In genomic region chr13:26940436-26940835, GRCm38 (mm10) we compare ENCODE assay signal across 28 mouse cellular contexts.
DNase-seq lines count a peak whose midpoint lies in the region; TF ChIP-seq lines count a peak whose summit lies in the region.
"Had no signal": no experiment of that assay in that cellular context is flagged by ENCODE, and none has a peak within 500 bp of the region (broad histone marks: within the 10 kb centered on the region; RNA-seq: fewer than 3 reads in every experiment).

No protein-coding gene starts in this region.

- no peaks in the 10 kb centered on the region for H3K79me2 ChIP-seq in C2C12 (ENCODE audit: control insufficient read depth, insufficient read depth)

- DNase-seq in heart, adult 11 months, result peak; percentile 90
- DNase-seq in heart, postnatal 25 days (ENCODE audit: low spot score), result no peak
- peak; percentile 6 for DNase-seq in kidney, postnatal 14 days
- DNase-seq in kidney, adult 18-20 months, result no peak
- no peak for DNase-seq in layer of hippocampus, adult 9-11 months
- DNase-seq in neural tube, embryonic 10.5 days (ENCODE audit: extremely low spot score, low spot score), result no peak
- DNase-seq: adrenal gland, adult 2 months; B cell, adult 2 months; cerebellum, adult 11-12 months; cerebellum, postnatal 10 days; forebrain, postnatal 0 days; heart, postnatal 36 days; liver, embryonic 13.5 days; lung, adult 18-20 months; lung, postnatal 10 days; thymus, adult 2 months; thymus, postnatal 36 days had no signal

- H3K4me3 ChIP-seq in C2C12 (ENCODE audit: insufficient read depth, poor library complexity, severe bottlenecking), result no peak overlapping the region
- no peak overlapping the region for H3K4me3 ChIP-seq in brown adipose tissue, adult 24 weeks (ENCODE audit: insufficient read depth, low read depth, low read length)
- H3K4me3 ChIP-seq: forebrain, embryonic 12.5 days; heart, embryonic 10.5 days; heart, embryonic 15.5 days; hindbrain, embryonic 13.5 days; limb, embryonic 10.5 days; limb, embryonic 15.5 days; liver, embryonic 13.5 days; midbrain, embryonic 10.5 days; neural tube, embryonic 13.5 days had no signal

- TF ChIP-seq CTCF in C2C12 (IDR thresholded peaks at IDR 0.05; ENCODE audit: control insufficient read depth, insufficient read depth, insufficient read length), result no peak

- no peaks in the 10 kb centered on the region for H3K79me3 ChIP-seq in C2C12 (ENCODE audit: low read depth)

- no peaks in the 10 kb centered on the region for H3K27me3 ChIP-seq in C2C12 (ENCODE audit: control insufficient read depth, insufficient read depth, insufficient read length)
- H3K27me3 ChIP-seq: CH12.LX; forebrain, embryonic 12.5 days; heart, embryonic 15.5 days; hindbrain, embryonic 13.5 days; limb, embryonic 15.5 days; liver, embryonic 13.5 days; neural tube, embryonic 13.5 days had no signal

- H3K36me3 ChIP-seq in C2C12 (ENCODE audit: control insufficient read depth, insufficient read depth), result no peaks in the 10 kb centered on the region
- H3K36me3 ChIP-seq: forebrain, embryonic 12.5 days; heart, embryonic 10.5 days; heart, embryonic 15.5 days; hindbrain, embryonic 13.5 days; limb, embryonic 10.5 days; limb, embryonic 15.5 days; liver, embryonic 13.5 days; midbrain, embryonic 10.5 days; neural tube, embryonic 13.5 days had no signal

- H3ac ChIP-seq in C2C12 (ENCODE audit: control insufficient read depth, insufficient read length, low read depth), result no peak overlapping the region

- intact Hi-C loops in heart, postnatal 25 days (cut with DNase I), result no loop called here

- no peaks in the 10 kb centered on the region for H3K4me1 ChIP-seq in brown adipose tissue, adult 24 weeks (ENCODE audit: control insufficient read depth, insufficient read depth, insufficient read length, low read length)
- H3K4me1 ChIP-seq: forebrain, embryonic 12.5 days; heart, embryonic 10.5 days; heart, embryonic 15.5 days; hindbrain, embryonic 13.5 days; limb, embryonic 10.5 days; limb, embryonic 15.5 days; liver, embryonic 13.5 days; midbrain, embryonic 10.5 days; neural tube, embryonic 13.5 days had no signal

- peak overlapping the region; percentile 37; the same call in 1 of the 2 replicates for H3K27ac ChIP-seq in brown adipose tissue, adult 24 weeks (replicated peaks; ENCODE audit: low read depth, low read length)
- H3K27ac ChIP-seq: forebrain, embryonic 12.5 days; heart, embryonic 10.5 days; heart, embryonic 15.5 days; hindbrain, embryonic 13.5 days; limb, embryonic 10.5 days; limb, embryonic 15.5 days; liver, embryonic 13.5 days; midbrain, embryonic 10.5 days; neural tube, embryonic 13.5 days had no signal

TF ChIP-seq in C2C12, 6 proteins besides CTCF, POLR2A, EP300 and RAD21:
- TF ChIP-seq MAX (IDR thresholded peaks at IDR 0.05), result no peak
- TF ChIP-seq CEBPB (IDR thresholded peaks at IDR 0.05; ENCODE audit: low read depth), result no peak
- no peak for TF ChIP-seq MYOG (IDR thresholded peaks at IDR 0.05; ENCODE audit: control insufficient read depth, extremely low read depth, insufficient read length)
- peak; percentile 74 for TF ChIP-seq FOSL1 (IDR thresholded peaks at IDR 0.05; ENCODE audit: insufficient read depth, low read length, poor library complexity, severe bottlenecking)
- peak; percentile 76 for TF ChIP-seq MYOD1 (IDR thresholded peaks at IDR 0.05; ENCODE audit: control insufficient read depth, insufficient read length, low read depth)
- TF ChIP-seq USF1 (IDR thresholded peaks at IDR 0.05; ENCODE audit: low read depth), result no peak

Comparison
In these comparisons a context has a peak if more than half of its experiments do, and no peak if none do; other contexts are left out.
1. DNase-seq: peak in heart, adult 11 months (single experiment) and kidney, postnatal 14 days (single experiment); none in heart, postnatal 25 days (single experiment), kidney, adult 18-20 months (single experiment), layer of hippocampus, adult 9-11 months (single experiment) and neural tube, embryonic 10.5 days (single experiment).